Mouse (Mus musculus): ENCODE data around the gene Abcc12. TPM values are rescaled to one million over a fixed set of nuclear protein-coding genes. Genes with fewer than 3 reads are reported as not detected.

The Abcc12 gene
- polyA plus RNA-seq, 1 experiment from 2014 or later, result 0.11 TPM

GRCm38 (mm10) chr8:86514203-86514602, 66.3 kb downstream of the Abcc12 start:
- WGBS, result 91% methylated on average over 1 of the region's 1 CpGs
- ATAC-seq (replicated peaks; ENCODE audit: low FRiP score) (no peak), DNase-seq (ENCODE audit: low spot score) (no peak)
- H3K27me3 ChIP-seq (ENCODE audit: control insufficient read depth, insufficient read depth, low read length), result no peaks in the 10 kb centered on the region
- no peak overlapping the region for H3K4me3 ChIP-seq (ENCODE audit: low read depth, low read length)
- H3K4me1 ChIP-seq (replicated peaks; ENCODE audit: control insufficient read depth, insufficient read depth, low read length), result no peaks in the 10 kb centered on the region
- no peak overlapping the region for H3K27ac ChIP-seq (ENCODE audit: low read depth, low read length)
- H3K9me3 ChIP-seq (ENCODE audit: control insufficient read depth, low read length), result no peaks in the 10 kb centered on the region
- H3K4me2 ChIP-seq (ENCODE audit: low read depth, low read length, severe bottlenecking), result no peak overlapping the region
- H3K9ac ChIP-seq (ENCODE audit: low read length), result no peak overlapping the region
- no peaks in the 10 kb centered on the region for H3K36me3 ChIP-seq (ENCODE audit: control insufficient read depth, insufficient read depth, low read length)

GRCm38 (mm10) chr8:86512886-86513285, 67.6 kb downstream of the Abcc12 start:
- 74% methylated on average over 5 of the region's 5 CpGs for WGBS

GRCm38 (mm10) chr8:86512131-86512792, 68.2 kb downstream of the Abcc12 start:
- WGBS, result 70% methylated on average over 10 of the region's 10 CpGs
- H3K27me3 ChIP-seq (ENCODE audit: control insufficient read depth, insufficient read depth, low read length), result no peaks in the 10 kb centered on the region
- ATAC-seq (replicated peaks; ENCODE audit: low FRiP score) (no peak), DNase-seq (ENCODE audit: low spot score) (no peak)
- no peak overlapping the region for H3K9ac ChIP-seq (ENCODE audit: low read length)
- no peaks in the 10 kb centered on the region for H3K36me3 ChIP-seq (ENCODE audit: control insufficient read depth, insufficient read depth, low read length)
- no peaks in the 10 kb centered on the region for H3K9me3 ChIP-seq (ENCODE audit: control insufficient read depth, low read length)
- no peak overlapping the region for H3K4me2 ChIP-seq (ENCODE audit: low read depth, low read length, severe bottlenecking)
- no peak overlapping the region for H3K27ac ChIP-seq (ENCODE audit: low read depth, low read length)
- H3K4me3 ChIP-seq (ENCODE audit: low read depth, low read length), result no peak overlapping the region
- no peaks in the 10 kb centered on the region for H3K4me1 ChIP-seq (replicated peaks; ENCODE audit: control insufficient read depth, insufficient read depth, low read length)

More at GRCm38 (mm10) chr8:86512886-86513285, 67.6 kb downstream of the Abcc12 start:
- Histone ChIP-seq H3K4me2 (ENCODE audit: low read depth, low read length, severe bottlenecking) (no peak overlapping the region), H3K4me1 (replicated peaks; ENCODE audit: control insufficient read depth, insufficient read depth, low read length) (no peaks in the 10 kb centered on the region), H3K4me3 (ENCODE audit: low read depth, low read length) (no peak overlapping the region), H3K36me3 (ENCODE audit: control insufficient read depth, insufficient read depth, low read length) (no peaks in the 10 kb centered on the region), H3K27ac (ENCODE audit: low read depth, low read length) (no peak overlapping the region), H3K9ac (ENCODE audit: low read length) (no peak overlapping the region), H3K27me3 (ENCODE audit: control insufficient read depth, insufficient read depth, low read length) (no peaks in the 10 kb centered on the region), H3K9me3 (ENCODE audit: control insufficient read depth, low read length) (no peaks in the 10 kb centered on the region)
- ATAC-seq (replicated peaks; ENCODE audit: low FRiP score), result no peak
- DNase-seq (ENCODE audit: low spot score), result no peak

- no peaks in the 10 kb centered on the region for H3K9me3 ChIP-seq (ENCODE audit: control insufficient read depth, low read length)
- no peak overlapping the region for H3K9ac ChIP-seq (ENCODE audit: low read length)
- no peak for ATAC-seq (replicated peaks; ENCODE audit: low FRiP score)
- H3K27ac ChIP-seq (ENCODE audit: low read depth, low read length), result no peak overlapping the region
- H3K36me3 ChIP-seq (ENCODE audit: control insufficient read depth, insufficient read depth, low read length), result no peaks in the 10 kb centered on the region
- no peaks in the 10 kb centered on the region for H3K27me3 ChIP-seq (ENCODE audit: control insufficient read depth, insufficient read depth, low read length)
- no peaks in the 10 kb centered on the region for H3K4me1 ChIP-seq (replicated peaks; ENCODE audit: control insufficient read depth, insufficient read depth, low read length)
- no peak for DNase-seq (ENCODE audit: low spot score)
- no peak overlapping the region for H3K4me2 ChIP-seq (ENCODE audit: low read depth, low read length, severe bottlenecking)
- H3K4me3 ChIP-seq (ENCODE audit: low read depth, low read length), result no peak overlapping the region
- WGBS, result 88% methylated on average over 7 of the region's 7 CpGs
These were observed 79.1 kb downstream of the Abcc12 start for GRCm38 (mm10) chr8:86501341-86501740.

- H3K4me3 ChIP-seq (ENCODE audit: low read depth, low read length), result no peak overlapping the region
- no peak for DNase-seq (ENCODE audit: low spot score)
- H3K36me3 ChIP-seq (ENCODE audit: control insufficient read depth, insufficient read depth, low read length), result no peaks in the 10 kb centered on the region
- H3K4me2 ChIP-seq (ENCODE audit: low read depth, low read length, severe bottlenecking), result no peak overlapping the region
- no peak overlapping the region for H3K27ac ChIP-seq (ENCODE audit: low read depth, low read length)
- H3K27me3 ChIP-seq (ENCODE audit: control insufficient read depth, insufficient read depth, low read length), result no peaks in the 10 kb centered on the region
- H3K9ac ChIP-seq (ENCODE audit: low read length), result no peak overlapping the region
- no peaks in the 10 kb centered on the region for H3K4me1 ChIP-seq (replicated peaks; ENCODE audit: control insufficient read depth, insufficient read depth, low read length)
- no peak for ATAC-seq (replicated peaks; ENCODE audit: low FRiP score)
- WGBS, result 82% methylated on average over 4 of the region's 4 CpGs
- no peaks in the 10 kb centered on the region for H3K9me3 ChIP-seq (ENCODE audit: control insufficient read depth, low read length)
These were observed 85.4 kb downstream of the Abcc12 start for GRCm38 (mm10) chr8:86495056-86495455.

GRCm38 (mm10) chr8:86493841-86494240, 86.6 kb downstream of the Abcc12 start:
- WGBS, result 39% methylated on average over 1 of the region's 1 CpGs
- no peak overlapping the region for H3K27ac ChIP-seq (ENCODE audit: low read depth, low read length)

GRCm38 (mm10) chr8:86485411-86485810, 95.1 kb downstream of the Abcc12 start:
- ATAC-seq (replicated peaks; ENCODE audit: low FRiP score), result no peak
- H3K4me3 ChIP-seq (ENCODE audit: low read depth, low read length), result no peak overlapping the region
- WGBS, result 92% methylated on average over 6 of the region's 6 CpGs

More at GRCm38 (mm10) chr8:86493841-86494240, 86.6 kb downstream of the Abcc12 start:
- Histone ChIP-seq H3K4me1 (replicated peaks; ENCODE audit: control insufficient read depth, insufficient read depth, low read length) (no peaks in the 10 kb centered on the region), H3K27me3 (ENCODE audit: control insufficient read depth, insufficient read depth, low read length) (no peaks in the 10 kb centered on the region), H3K4me3 (ENCODE audit: low read depth, low read length) (no peak overlapping the region), H3K4me2 (ENCODE audit: low read depth, low read length, severe bottlenecking) (no peak overlapping the region), H3K36me3 (ENCODE audit: control insufficient read depth, insufficient read depth, low read length) (no peaks in the 10 kb centered on the region), H3K9me3 (ENCODE audit: control insufficient read depth, low read length) (no peaks in the 10 kb centered on the region), H3K9ac (ENCODE audit: low read length) (no peak overlapping the region)
- no peak for ATAC-seq (replicated peaks; ENCODE audit: low FRiP score)
- no peak for DNase-seq (ENCODE audit: low spot score)

GRCm38 (mm10) chr8:86484244-86484643, 96.2 kb downstream of the Abcc12 start:
- no peak overlapping the region for H3K4me2 ChIP-seq (ENCODE audit: low read depth, low read length, severe bottlenecking)
- no peaks in the 10 kb centered on the region for H3K36me3 ChIP-seq (ENCODE audit: control insufficient read depth, insufficient read depth, low read length)
- no peak overlapping the region for H3K27ac ChIP-seq (ENCODE audit: low read depth, low read length)
- H3K4me3 ChIP-seq (ENCODE audit: low read depth, low read length), result no peak overlapping the region
- H3K9me3 ChIP-seq (ENCODE audit: control insufficient read depth, low read length), result no peaks in the 10 kb centered on the region
- no peaks in the 10 kb centered on the region for H3K27me3 ChIP-seq (ENCODE audit: control insufficient read depth, insufficient read depth, low read length)
- ATAC-seq (replicated peaks; ENCODE audit: low FRiP score), result no peak
- H3K9ac ChIP-seq (ENCODE audit: low read length), result no peak overlapping the region
- no peaks in the 10 kb centered on the region for H3K4me1 ChIP-seq (replicated peaks; ENCODE audit: control insufficient read depth, insufficient read depth, low read length)
- no peak for DNase-seq (ENCODE audit: low spot score)

More at GRCm38 (mm10) chr8:86485411-86485810, 95.1 kb downstream of the Abcc12 start:
- Histone ChIP-seq H3K9ac (ENCODE audit: low read length) (no peak overlapping the region), H3K9me3 (ENCODE audit: control insufficient read depth, low read length) (no peaks in the 10 kb centered on the region), H3K4me2 (ENCODE audit: low read depth, low read length, severe bottlenecking) (no peak overlapping the region), H3K27me3 (ENCODE audit: control insufficient read depth, insufficient read depth, low read length) (no peaks in the 10 kb centered on the region), H3K4me1 (replicated peaks; ENCODE audit: control insufficient read depth, insufficient read depth, low read length) (no peaks in the 10 kb centered on the region), H3K27ac (ENCODE audit: low read depth, low read length) (no peak overlapping the region), H3K36me3 (ENCODE audit: control insufficient read depth, insufficient read depth, low read length) (no peaks in the 10 kb centered on the region)
- DNase-seq (ENCODE audit: low spot score), result no peak

- Histone ChIP-seq H3K27me3 (ENCODE audit: control insufficient read depth, insufficient read depth, low read length) (no peaks in the 10 kb centered on the region), H3K27ac (ENCODE audit: low read depth, low read length) (no peak overlapping the region), H3K4me1 (replicated peaks; ENCODE audit: control insufficient read depth, insufficient read depth, low read length) (no peaks in the 10 kb centered on the region), H3K36me3 (ENCODE audit: control insufficient read depth, insufficient read depth, low read length) (no peaks in the 10 kb centered on the region), H3K4me3 (ENCODE audit: low read depth, low read length) (no peak overlapping the region), H3K9me3 (ENCODE audit: control insufficient read depth, low read length) (no peaks in the 10 kb centered on the region), H3K9ac (ENCODE audit: low read length) (no peak overlapping the region), H3K4me2 (ENCODE audit: low read depth, low read length, severe bottlenecking) (no peak overlapping the region)
- 71% methylated on average over 1 of the region's 1 CpGs for WGBS
- no peak for ATAC-seq (replicated peaks; ENCODE audit: low FRiP score)
- DNase-seq (ENCODE audit: low spot score), result no peak
These were observed 98.4 kb downstream of the Abcc12 start for GRCm38 (mm10) chr8:86482116-86482515.
